Mouse (Mus musculus) hindbrain, embryonic 13.5 days (tissue): ENCODE data around the gene Ltb4r1. TPM values are rescaled to one million over a fixed set of nuclear protein-coding genes. Genes with fewer than 3 reads are reported as not detected.
"Not testable (repeated sequence)": the region's sequence is repeated elsewhere in the genome, so short reads cannot be mapped to it uniquely, and the experiment has no call there.

ENCODE experiments used
- ATAC-seq: fragments of 200-750 bp; cut with Nextera tagmentation; 2 replicates; pipeline ENCODE4 v1.8.0; 2017; ENCODE audit warnings: moderate TSS enrichment; ENCODE audit not compliant: low FRiP score
- H3K27ac ChIP-seq: fragments of 300-500 bp; sonication (generic); 2 replicates; pipeline ENCODE4 v1.5.1; 2015; ENCODE audit warnings: inconsistent platforms, mild to moderate bottlenecking, moderate library complexity
- H3K27me3 ChIP-seq: fragments of 300-500 bp; sonication (generic); 2 replicates; pipeline ENCODE4 v1.6.1; 2015; ENCODE audit warnings: mild to moderate bottlenecking, inconsistent platforms
- H3K36me3 ChIP-seq: fragments of 300-500 bp; sonication (generic); 2 replicates; pipeline ENCODE4 v1.6.1; 2015; ENCODE audit warnings: mild to moderate bottlenecking, inconsistent platforms
- H3K4me1 ChIP-seq: fragments of 300-500 bp; sonication (generic); replicated peaks from 2 replicates; pipeline ENCODE4 v1.6.1; 2015; ENCODE audit warnings: inconsistent platforms
- H3K4me2 ChIP-seq: fragments of 300-500 bp; sonication (generic); 2 replicates; pipeline ENCODE4 v1.6.1; 2015; ENCODE audit warnings: inconsistent platforms, mild to moderate bottlenecking, moderate library complexity
- H3K4me3 ChIP-seq: fragments of 300-500 bp; sonication (generic); 2 replicates; pipeline ENCODE4 v1.5.1; 2015; ENCODE audit warnings: mild to moderate bottlenecking, inconsistent platforms
- H3K9ac ChIP-seq: fragments of 300-500 bp; sonication (generic); 2 replicates; pipeline ENCODE4 v1.6.1; 2015; ENCODE audit warnings: mild to moderate bottlenecking, inconsistent platforms
- H3K9me3 ChIP-seq: fragments of 300-500 bp; sonication (generic); 2 replicates; pipeline ENCODE4 v1.6.1; 2016; ENCODE audit warnings: inconsistent platforms
- WGBS: fragments of 180-500 bp; shearing (Covaris S2); methylation state at CpG from one replicate; pipeline ENCODE4 v1.1.7; 2015; 5-methylcytosine and 5-hydroxymethylcytosine counted together
- polyA plus RNA-seq: library from polyadenylated mRNA; unstranded; fragments of >200 nt; fragmentation: Nextera tagmentation; extraction: Ambion mirVana; gene quantifications from 2 replicates; pipeline ENCODE4 v1.2.1, GENCODE M21; 2015

Ltb4r1 gene
- polyA plus RNA-seq, 1 experiment from 2014 or later, result 0.74 TPM

DNA sequence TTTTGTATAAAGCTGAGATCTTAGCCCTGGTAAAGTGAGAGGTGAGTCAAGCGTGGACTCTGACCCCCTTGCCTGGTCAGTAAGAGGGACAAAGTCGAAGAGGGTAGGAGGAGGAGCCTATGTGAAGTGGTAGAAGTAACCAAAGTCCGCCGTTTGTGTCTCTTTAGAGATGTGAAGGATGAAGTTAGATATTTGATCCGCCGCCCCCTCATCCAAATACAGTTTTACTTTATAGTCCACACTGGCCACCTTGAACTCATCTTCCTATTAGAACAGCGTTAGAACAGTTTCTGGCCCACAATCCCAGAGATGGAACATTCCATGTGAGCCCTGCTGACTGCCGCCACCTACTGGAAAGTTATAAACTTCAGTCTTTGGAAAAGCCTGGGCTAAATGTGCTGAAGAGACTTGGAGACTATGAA lies 7.4 kb upstream of the Ltb4r1 start, which contains the start of gene Cideb:
Gene Cideb, minus strand, starts transcription at position 96 of the 422 bp plus-strand sequence.
- H3K9me3 ChIP-seq, result no peaks in the 10 kb centered on the region
- H3K27me3 ChIP-seq, result peaks cover 30% of the 10 kb centered on the region
- H3K27ac ChIP-seq, result no peak within 1 kb of the TSS
- ATAC-seq, result no peak
- H3K36me3 ChIP-seq, result peaks cover 35% of the 10 kb centered on the region
- no peak within 1 kb of the TSS for H3K4me3 ChIP-seq
- 0 out of 2 replicates have a peak within 1 kb of the TSS, but pooled peaks have one; percentile 27 for H3K4me2 ChIP-seq
- no peak within 1 kb of the TSS for H3K9ac ChIP-seq
- peaks cover 29% of the 10 kb centered on the region for H3K4me1 ChIP-seq
- WGBS, result 30% methylated on average over 8 of the region's 8 CpGs

DNA sequence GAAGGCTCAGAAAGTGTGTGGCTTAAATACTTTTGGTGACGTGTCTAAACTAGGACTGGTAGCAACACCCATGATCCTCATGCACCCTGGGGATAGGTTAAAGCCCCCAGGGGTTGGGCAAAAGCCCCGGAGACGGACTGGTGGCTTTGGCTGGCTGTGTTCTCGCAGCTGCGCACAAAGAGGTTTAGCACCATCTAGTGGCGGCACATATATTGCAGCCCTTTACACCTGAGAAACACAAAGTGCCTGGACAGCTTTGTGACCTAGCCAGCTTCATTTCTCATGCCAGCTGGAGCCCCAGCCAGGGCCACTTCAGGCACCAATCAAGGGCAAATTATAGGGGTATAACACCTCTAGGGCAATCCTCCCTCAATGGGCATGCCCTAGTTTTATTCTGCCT lies 5.6 kb upstream of the Ltb4r1 start:
- peak; percentile 32; the same call in 1 of the 2 replicates for ATAC-seq
- WGBS, result under 1% methylated on average over 6 of the region's 6 CpGs
- Histone ChIP-seq H3K4me1 (peaks cover 29% of the 10 kb centered on the region), H3K27me3 (peaks cover 48% of the 10 kb centered on the region), H3K36me3 (peaks cover 18% of the 10 kb centered on the region), H3K4me2 (peak overlapping the region; percentile 17; the same call in 1 of the 2 replicates)
- H3K27ac ChIP-seq, H3K4me3 ChIP-seq, H3K9ac ChIP-seq, H3K9me3 ChIP-seq: not testable (repeated sequence)

DNA sequence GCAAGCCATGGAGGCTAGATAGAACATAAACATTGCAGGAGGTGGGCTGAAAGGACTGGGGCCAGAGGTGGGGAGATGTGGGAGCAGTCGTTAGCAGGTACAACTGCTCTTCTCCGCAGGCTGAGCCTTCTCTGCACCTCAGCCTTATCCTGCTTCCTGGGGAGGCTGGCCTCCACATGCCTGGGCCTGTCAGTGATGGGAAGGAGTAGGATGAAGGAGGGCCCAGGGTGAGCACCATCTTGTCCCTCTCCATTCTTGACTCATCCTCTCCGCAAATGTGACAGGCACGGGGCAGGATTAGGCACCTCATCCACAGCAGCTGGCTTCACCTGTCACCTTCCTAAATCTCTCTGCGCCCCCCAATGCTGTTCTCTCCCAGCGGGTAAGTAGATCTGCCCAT lies 4.6 kb upstream of the Ltb4r1 start, which contains the start of gene Ltb4r2:
Gene Ltb4r2, plus strand, starts transcription at position 266 of the 400 bp plus-strand sequence.
- no peaks in the 10 kb centered on the region for H3K9me3 ChIP-seq
- peak within 1 kb of the TSS; percentile 55 for H3K4me3 ChIP-seq
- WGBS, result 76% methylated on average over 6 of the region's 6 CpGs
- peak within 1 kb of the TSS; percentile 83 for H3K9ac ChIP-seq
- peak within 1 kb of the TSS; percentile 72 for H3K27ac ChIP-seq
- H3K4me1 ChIP-seq, result peaks cover 29% of the 10 kb centered on the region
- no peak for ATAC-seq
- peaks cover 58% of the 10 kb centered on the region for H3K27me3 ChIP-seq
- H3K36me3 ChIP-seq, result peaks cover 8% of the 10 kb centered on the region
- peak within 1 kb of the TSS; percentile 86 for H3K4me2 ChIP-seq

DNA sequence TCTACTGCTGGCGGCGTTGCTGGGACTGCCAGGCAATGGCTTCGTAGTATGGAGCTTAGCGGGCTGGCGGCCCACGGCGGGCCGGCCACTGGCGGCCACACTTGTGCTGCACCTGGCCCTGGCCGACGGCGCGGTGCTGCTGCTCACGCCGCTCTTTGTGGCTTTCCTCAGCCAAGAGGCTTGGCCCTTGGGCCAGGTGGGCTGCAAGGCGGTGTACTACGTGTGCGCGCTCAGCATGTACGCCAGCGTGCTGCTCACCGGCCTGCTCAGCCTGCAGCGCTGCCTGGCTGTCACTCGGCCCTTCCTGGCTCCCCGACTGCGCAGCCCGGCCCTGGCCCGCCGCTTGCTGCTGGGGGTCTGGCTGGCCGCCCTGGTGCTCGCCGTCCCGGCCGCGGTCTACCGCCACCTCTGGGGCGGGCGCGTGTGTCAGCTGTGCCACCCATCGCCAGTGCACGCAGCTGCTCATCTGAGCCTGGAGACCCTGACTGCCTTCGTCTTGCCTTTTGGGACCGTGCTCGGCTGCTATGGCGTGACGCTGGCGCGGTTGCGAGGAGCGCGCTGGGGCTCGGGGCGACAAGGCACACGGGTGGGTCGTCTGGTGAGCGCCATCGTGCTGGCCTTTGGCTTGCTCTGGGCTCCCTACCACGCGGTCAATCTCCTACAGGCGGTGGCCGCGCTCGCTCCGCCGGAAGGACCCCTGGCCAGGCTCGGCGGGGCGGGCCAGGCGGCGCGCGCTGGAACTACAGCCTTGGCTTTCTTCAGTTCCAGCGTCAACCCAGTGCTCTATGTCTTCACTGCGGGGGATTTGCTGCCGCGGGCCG lies 3.6 kb upstream of the Ltb4r1 start:
- Histone ChIP-seq H3K4me1 (peaks cover 29% of the 10 kb centered on the region), H3K9ac (peak overlapping the region; percentile 83), H3K36me3 (no peaks in the 10 kb centered on the region), H3K27me3 (peaks cover 68% of the 10 kb centered on the region), H3K4me2 (peak overlapping the region; percentile 86), H3K4me3 (peak overlapping the region; percentile 55), H3K9me3 (no peaks in the 10 kb centered on the region), H3K27ac (peak overlapping the region; percentile 72)
- ATAC-seq, result peak; percentile 82
- WGBS, result under 1% methylated on average over 77 of the region's 77 CpGs

DNA sequence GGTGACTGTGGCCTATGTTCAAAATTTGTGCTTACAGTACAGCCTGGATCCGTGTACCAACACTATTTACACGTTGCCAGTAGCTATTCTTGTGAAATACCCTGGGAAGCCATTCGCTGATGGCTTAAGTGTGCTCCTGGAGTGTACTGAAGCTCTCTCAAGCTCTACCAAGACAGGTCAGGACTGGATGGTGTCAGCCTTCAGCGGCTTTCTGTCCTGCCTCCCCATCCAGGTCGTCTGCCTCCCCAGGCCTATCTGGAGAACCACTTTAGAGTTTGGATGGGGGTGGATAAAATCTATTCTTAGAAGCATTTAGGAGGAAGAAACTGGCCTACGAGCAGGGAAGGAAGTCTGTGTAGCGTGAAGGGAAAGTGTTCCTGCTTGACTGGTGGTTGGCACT lies 2.6 kb upstream of the Ltb4r1 start:
- Histone ChIP-seq H3K9ac (no peak overlapping the region), H3K4me2 (peak overlapping the region; percentile 86; the same call in 1 of the 2 replicates), H3K36me3 (no peaks in the 10 kb centered on the region), H3K9me3 (no peaks in the 10 kb centered on the region), H3K4me1 (peaks cover 37% of the 10 kb centered on the region), H3K4me3 (0 out of 2 replicates have a peak overlapping the region, but pooled peaks have one; percentile 55), H3K27me3 (peaks cover 77% of the 10 kb centered on the region), H3K27ac (no peak overlapping the region)
- no peak for ATAC-seq
- 69% methylated on average over 7 of the region's 7 CpGs for WGBS

DNA sequence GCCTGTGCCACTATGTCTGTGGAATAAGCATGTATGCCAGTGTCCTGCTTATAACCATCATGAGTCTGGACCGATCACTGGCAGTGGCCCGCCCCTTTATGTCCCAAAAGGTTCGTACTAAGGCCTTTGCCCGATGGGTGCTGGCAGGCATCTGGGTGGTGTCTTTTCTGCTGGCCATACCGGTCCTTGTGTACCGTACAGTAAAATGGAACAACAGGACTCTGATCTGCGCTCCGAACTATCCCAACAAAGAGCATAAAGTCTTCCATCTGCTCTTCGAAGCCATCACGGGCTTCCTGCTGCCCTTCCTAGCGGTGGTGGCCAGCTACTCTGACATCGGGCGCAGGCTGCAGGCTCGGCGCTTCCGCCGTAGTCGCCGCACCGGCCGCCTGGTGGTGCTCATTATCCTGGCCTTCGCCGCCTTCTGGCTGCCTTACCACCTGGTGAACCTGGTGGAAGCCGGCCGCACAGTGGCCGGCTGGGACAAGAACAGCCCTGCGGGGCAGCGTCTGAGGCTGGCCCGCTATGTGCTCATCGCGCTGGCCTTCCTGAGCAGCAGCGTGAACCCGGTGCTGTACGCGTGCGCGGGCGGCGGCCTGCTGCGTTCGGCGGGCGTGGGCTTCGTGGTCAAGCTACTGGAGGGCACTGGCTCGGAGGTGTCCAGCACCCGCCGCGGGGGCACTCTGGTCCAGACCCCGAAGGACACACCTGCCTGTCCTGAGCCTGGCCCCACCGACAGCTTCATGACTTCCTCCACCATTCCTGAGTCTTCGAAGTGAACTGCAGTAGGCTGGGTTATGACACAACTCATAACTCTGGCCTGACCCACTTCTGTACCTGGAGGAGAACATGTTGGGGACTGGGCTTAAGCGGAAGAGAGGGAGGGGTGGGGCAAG lies 2.0 kb downstream of the Ltb4r1 start:
- H3K4me2 ChIP-seq, result peak overlapping the region; percentile 74
- WGBS, result 11% methylated on average over 52 of the region's 52 CpGs
- no peaks in the 10 kb centered on the region for H3K9me3 ChIP-seq
- H3K36me3 ChIP-seq, result no peaks in the 10 kb centered on the region
- peaks cover 13% of the 10 kb centered on the region for H3K4me1 ChIP-seq
- H3K27me3 ChIP-seq, result peaks cover 92% of the 10 kb centered on the region
- peak overlapping the region; percentile 47 for H3K4me3 ChIP-seq
- ATAC-seq, result peak; percentile 80
- no peak overlapping the region for H3K27ac ChIP-seq
- H3K9ac ChIP-seq, result peak overlapping the region; percentile 77

DNA sequence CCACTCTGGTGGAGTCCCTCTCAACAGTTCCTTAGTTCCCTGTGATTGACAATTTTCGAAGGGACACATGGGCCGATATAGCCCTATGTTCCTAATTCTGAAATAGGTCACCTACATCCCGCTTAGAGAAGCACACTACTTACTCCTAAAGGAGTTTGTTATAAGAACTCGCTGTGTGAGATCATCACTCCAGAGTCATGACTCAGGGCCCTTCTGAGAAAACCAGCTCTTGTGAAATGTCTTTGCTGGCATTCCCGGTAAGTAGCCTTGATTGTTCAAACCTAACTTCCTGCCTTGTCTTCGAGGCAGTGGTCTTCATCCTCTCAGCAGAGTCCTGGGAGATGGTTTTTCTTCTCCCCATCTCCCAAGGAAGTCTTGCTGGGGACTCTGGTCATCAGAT lies 2.8 kb downstream of the Ltb4r1 start:
- peaks cover 89% of the 10 kb centered on the region for H3K27me3 ChIP-seq
- H3K4me3 ChIP-seq, result no peak overlapping the region
- H3K9ac ChIP-seq, result no peak overlapping the region
- H3K27ac ChIP-seq, result no peak overlapping the region
- H3K36me3 ChIP-seq, result no peaks in the 10 kb centered on the region
- ATAC-seq, result no peak
- 0 out of 2 replicates have a peak overlapping the region, but pooled peaks have one; percentile 74 for H3K4me2 ChIP-seq
- H3K9me3 ChIP-seq, result no peaks in the 10 kb centered on the region
- H3K4me1 ChIP-seq, result peaks cover 10% of the 10 kb centered on the region
- 88% methylated on average over 6 of the region's 6 CpGs for WGBS

DNA sequence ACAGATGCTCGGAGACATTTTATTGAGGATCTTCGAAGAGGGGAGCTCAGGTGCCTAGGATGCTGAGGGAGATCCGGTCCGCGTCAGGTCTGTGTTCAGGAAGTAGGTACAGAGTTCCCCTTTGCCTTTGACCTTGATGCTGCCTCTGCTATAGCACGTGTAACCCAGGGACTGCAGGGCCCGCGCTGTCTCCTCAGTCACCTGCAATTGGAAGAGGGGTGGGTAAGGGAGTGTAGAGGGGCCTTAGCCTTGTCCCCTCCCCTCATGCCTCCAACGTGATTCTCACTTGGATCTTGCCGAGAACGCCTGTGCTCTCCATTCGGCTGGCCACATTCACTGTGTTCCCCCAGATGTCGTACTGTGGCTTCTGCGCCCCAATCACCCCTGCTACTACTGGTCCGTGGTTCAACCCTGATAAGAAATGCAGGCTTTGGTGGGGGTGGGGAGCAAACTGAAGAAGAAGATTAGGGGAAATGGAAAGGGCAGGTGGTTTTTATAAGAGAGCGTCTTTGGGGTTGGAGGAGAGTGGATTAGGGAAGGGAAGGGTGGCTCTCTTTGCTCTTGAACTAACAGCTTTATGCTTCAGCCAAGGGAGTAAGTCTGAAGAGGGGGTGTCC lies 3.4 kb downstream of the Ltb4r1 start:
- no peak overlapping the region for H3K27ac ChIP-seq
- H3K4me2 ChIP-seq, result no peak overlapping the region
- ATAC-seq, result no peak
- WGBS, result 80% methylated on average over 16 of the region's 16 CpGs
- H3K4me3 ChIP-seq, result no peak overlapping the region
- no peaks in the 10 kb centered on the region for H3K9me3 ChIP-seq
- H3K27me3 ChIP-seq, result peaks cover 89% of the 10 kb centered on the region
- no peak overlapping the region for H3K9ac ChIP-seq
- no peaks in the 10 kb centered on the region for H3K36me3 ChIP-seq
- H3K4me1 ChIP-seq, result peaks cover 10% of the 10 kb centered on the region

DNA sequence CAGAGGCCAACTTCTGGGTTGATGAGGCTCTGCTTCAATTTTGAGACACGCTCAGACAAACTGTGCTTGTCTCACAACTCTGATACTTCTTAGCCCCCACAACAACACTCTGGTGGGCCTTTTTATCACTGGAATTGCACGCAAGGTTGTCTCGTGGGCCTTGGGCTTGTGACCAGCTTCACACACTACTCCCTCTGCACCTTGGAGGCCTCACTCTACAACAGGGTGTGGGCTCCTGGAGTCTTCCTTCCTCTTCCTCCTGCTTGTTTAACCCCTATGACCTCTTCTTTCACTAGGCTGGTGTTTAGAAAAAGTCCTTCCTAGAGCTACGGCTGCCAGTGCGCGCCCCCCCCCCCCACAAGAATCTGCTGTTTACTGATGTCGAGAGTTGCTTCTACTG lies 10.9 kb downstream of the Ltb4r1 start:
- H3K27me3 ChIP-seq, result peaks cover 48% of the 10 kb centered on the region
- no peaks in the 10 kb centered on the region for H3K36me3 ChIP-seq
- H3K4me1 ChIP-seq, result peaks cover 4% of the 10 kb centered on the region; the same call in 1 of the 2 replicates
- H3K27ac ChIP-seq, result no peak overlapping the region
- H3K9ac ChIP-seq, result no peak overlapping the region
- ATAC-seq, result no peak
- 66% methylated on average over 7 of the region's 7 CpGs for WGBS
- no peaks in the 10 kb centered on the region for H3K9me3 ChIP-seq
- no peak overlapping the region for H3K4me3 ChIP-seq
- no peak overlapping the region for H3K4me2 ChIP-seq

DNA sequence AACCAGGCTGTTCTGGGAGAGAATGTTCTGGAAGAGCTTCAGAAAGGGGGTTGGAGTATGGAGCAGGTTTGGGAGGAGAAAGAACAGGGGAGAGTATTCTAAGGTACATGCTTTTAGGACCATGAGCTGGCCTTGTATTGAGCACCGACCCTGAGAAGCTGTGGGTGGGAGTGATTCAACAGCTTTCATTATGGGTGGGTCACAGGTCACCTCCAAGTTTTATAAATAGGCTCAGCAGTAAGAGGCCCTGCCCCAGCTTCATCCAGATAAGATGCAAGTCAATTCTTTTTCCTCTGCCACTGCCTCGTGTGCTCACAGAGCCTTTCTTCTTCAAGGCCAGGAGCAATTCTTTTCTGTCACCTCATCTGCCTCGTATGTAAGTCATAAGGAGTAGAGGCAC lies 11.4 kb downstream of the Ltb4r1 start:
- H3K4me2 ChIP-seq, result no peak overlapping the region
- 45% methylated on average over 3 of the region's 3 CpGs for WGBS
- H3K4me1 ChIP-seq, result peaks cover 6% of the 10 kb centered on the region; the same call in 1 of the 2 replicates
- H3K36me3 ChIP-seq, result no peaks in the 10 kb centered on the region
- no peaks in the 10 kb centered on the region for H3K9me3 ChIP-seq
- H3K9ac ChIP-seq, result no peak overlapping the region
- peaks cover 48% of the 10 kb centered on the region for H3K27me3 ChIP-seq
- H3K27ac ChIP-seq, result no peak overlapping the region
- no peak overlapping the region for H3K4me3 ChIP-seq
- ATAC-seq, result no peak

DNA sequence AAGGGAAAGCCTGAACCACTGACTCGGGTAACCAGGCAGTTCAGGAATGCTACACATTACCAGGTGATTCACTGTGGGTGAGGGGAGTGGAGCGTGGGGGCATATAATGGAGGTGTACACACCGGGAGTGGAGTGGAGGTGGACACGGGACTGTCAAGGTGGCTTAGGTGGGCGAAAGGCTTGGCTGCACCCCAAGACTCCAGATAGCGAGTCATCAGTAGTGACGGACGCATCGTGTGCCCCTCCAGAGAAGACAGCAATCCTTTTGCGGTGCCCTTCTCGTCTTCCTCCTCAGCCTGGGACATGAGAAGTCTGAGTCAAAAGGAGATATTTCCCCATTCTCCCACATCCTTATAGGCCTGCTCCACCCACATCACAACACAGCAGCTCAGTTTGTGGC lies 12.0 kb downstream of the Ltb4r1 start:
- peaks cover 6% of the 10 kb centered on the region; the same call in 1 of the 2 replicates for H3K4me1 ChIP-seq
- no peak overlapping the region for H3K27ac ChIP-seq
- H3K9me3 ChIP-seq, result no peaks in the 10 kb centered on the region
- no peaks in the 10 kb centered on the region for H3K36me3 ChIP-seq
- H3K27me3 ChIP-seq, result peaks cover 48% of the 10 kb centered on the region
- no peak overlapping the region for H3K9ac ChIP-seq
- H3K4me2 ChIP-seq, result no peak overlapping the region
- no peak overlapping the region for H3K4me3 ChIP-seq
- 87% methylated on average over 11 of the region's 11 CpGs for WGBS
- no peak for ATAC-seq

DNA sequence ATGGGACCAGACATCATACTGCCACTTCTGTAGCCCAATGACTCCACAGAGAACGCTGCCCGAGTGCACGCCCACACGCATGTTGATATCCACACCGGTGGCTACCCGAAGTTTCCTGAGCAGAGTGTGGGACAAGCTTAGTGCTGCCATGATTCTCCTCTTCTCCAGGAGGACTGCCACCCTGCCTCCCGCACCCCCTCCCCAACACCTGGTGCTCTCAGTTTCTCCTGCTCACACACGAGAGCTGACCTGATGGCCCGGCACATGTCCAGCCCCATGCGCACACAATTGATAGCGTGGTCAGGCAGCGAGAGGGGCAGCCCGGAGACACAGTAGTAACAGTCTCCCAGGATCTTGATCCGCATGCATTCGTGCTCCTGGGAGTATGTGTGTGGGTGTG lies 12.9 kb downstream of the Ltb4r1 start:
- ATAC-seq, result no peak
- no peak overlapping the region for H3K4me3 ChIP-seq
- no peak overlapping the region for H3K4me2 ChIP-seq
- no peaks in the 10 kb centered on the region for H3K36me3 ChIP-seq
- 92% methylated on average over 15 of the region's 15 CpGs for WGBS
- no peaks in the 10 kb centered on the region for H3K9me3 ChIP-seq
- peaks cover 15% of the 10 kb centered on the region for H3K4me1 ChIP-seq
- H3K27me3 ChIP-seq, result peaks cover 52% of the 10 kb centered on the region
- no peak overlapping the region for H3K9ac ChIP-seq
- no peak overlapping the region for H3K27ac ChIP-seq
